Mouse (Mus musculus): ENCODE measurements at regions not wholly inside any gene's neighbourhood (a gene's known extent, or its start where the extent isn't known, plus 50 kb on each side); places are given as distances from the start of the nearest gene placed in this dataset.
"Not testable (repeated sequence)": the region's sequence is repeated elsewhere in the genome, so short reads cannot be mapped to it uniquely, and the experiment has no call there.

DNA sequence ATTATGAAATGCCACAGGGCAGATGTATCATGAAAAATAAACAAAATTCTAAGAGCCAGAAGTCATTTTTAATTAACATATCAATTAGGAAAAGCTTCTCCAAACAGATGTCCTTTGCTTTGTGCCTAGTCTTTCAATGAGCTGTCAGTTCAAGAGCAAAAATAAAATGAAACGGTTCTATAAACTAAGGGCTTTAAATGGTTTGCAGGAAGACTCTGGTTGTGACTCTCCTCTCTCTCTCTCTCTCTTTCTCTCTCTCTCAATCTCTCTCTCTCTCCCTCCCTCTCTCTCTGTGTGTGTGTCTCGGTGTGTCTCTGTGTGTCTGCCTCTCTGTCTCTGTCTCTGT is 808.9 kb upstream of the Gm12353 start:
- Histone ChIP-seq H3K4me1 (replicated peaks; ENCODE audit: control insufficient read depth, insufficient read depth, low read length) (no peaks in the 10 kb centered on the region), H3K9ac (ENCODE audit: low read length) (no peak overlapping the region), H3K4me3 (ENCODE audit: low read depth, low read length) (no peak overlapping the region), H3K27ac (ENCODE audit: low read depth) (0 out of 2 replicates have a peak overlapping the region, but pooled peaks have one; percentile 38), H3K27me3 (replicated peaks; ENCODE audit: control insufficient read depth, insufficient read depth, low read length) (no peaks in the 10 kb centered on the region), H3K36me3 (ENCODE audit: control insufficient read depth, insufficient read depth, low read length) (no peaks in the 10 kb centered on the region), H3K4me2 (ENCODE audit: low read length) (no peak overlapping the region), H3K9me3 (ENCODE audit: control insufficient read depth, low read length) (no peaks in the 10 kb centered on the region)
- DNase-seq (ENCODE audit: low spot score) (no peak), ATAC-seq (replicated peaks; ENCODE audit: low FRiP score, low TSS enrichment, low read depth) (no peak)
- WGBS: 29% methylated on average over 2 of the region's 2 CpGs

DNA sequence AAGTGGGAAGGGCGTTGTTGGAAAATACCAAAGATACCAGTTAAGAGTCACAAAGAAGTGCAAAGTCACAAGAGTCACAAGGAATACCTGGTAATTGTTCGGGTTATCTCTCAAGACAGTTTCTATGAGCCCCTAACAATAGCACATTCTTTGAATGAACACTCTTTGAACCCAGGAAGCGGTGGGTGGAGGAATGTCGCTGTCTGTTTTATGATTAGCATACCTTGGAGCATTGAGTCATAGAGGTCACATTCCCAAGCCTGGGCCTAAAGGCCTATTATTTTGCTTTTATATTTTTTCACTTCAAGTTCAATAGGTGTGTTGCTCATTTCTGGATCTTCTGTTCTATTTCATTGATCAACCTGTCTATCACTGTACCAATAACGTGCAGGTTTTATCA is 802.1 kb upstream of the Gm12353 start:
- H3K9me3 ChIP-seq (ENCODE audit: control insufficient read depth, low read length); H3K9ac ChIP-seq (ENCODE audit: low read length); H3K4me1 ChIP-seq (replicated peaks; ENCODE audit: control insufficient read depth, insufficient read depth, low read length); H3K27ac ChIP-seq (ENCODE audit: low read depth); H3K36me3 ChIP-seq (ENCODE audit: control insufficient read depth, insufficient read depth, low read length); H3K4me3 ChIP-seq (ENCODE audit: low read depth, low read length); H3K4me2 ChIP-seq (ENCODE audit: low read length); ATAC-seq (replicated peaks; ENCODE audit: low FRiP score, low TSS enrichment, low read depth); DNase-seq (ENCODE audit: low spot score); H3K27me3 ChIP-seq (replicated peaks; ENCODE audit: control insufficient read depth, insufficient read depth, low read length): not testable (repeated sequence)
- WGBS: 88% methylated on average over 5 of the region's 5 CpGs
